Mouse (Mus musculus): ENCODE results near the gene Chrne.

- peak; percentile 89 for TF ChIP-seq POLR2A (IDR thresholded peaks at IDR 0.05; ENCODE audit: borderline replicate concordance, extremely low read depth, low read depth, low read length)
- TF ChIP-seq CTCF (IDR thresholded peaks at IDR 0.05; ENCODE audit: insufficient read depth, low read length) = no peak
Observed at GRCm38 (mm10) chr11:70654198-70654922, 35.3 kb upstream of the Chrne start, which contains the start of gene Pfn1.

Data from lung, adult 2 months (tissue).